Mouse (Mus musculus) ES-Bruce4 (cell line): Measurements from ENCODE around the gene Trmt2a. TPM values are rescaled to one million over a fixed set of nuclear protein-coding genes. Genes with fewer than 3 reads are reported as not detected.

Experiments
- H3K27ac ChIP-seq: 2 replicates; pipeline ENCODE4 v1.5.1; 2012; ENCODE audit warnings: low read length, inconsistent platforms; ENCODE audit not compliant: insufficient read depth
- H3K27me3 ChIP-seq: 2 replicates; pipeline ENCODE4 v1.6.1; 2012; ENCODE audit warnings: mild to moderate bottlenecking, low read length, inconsistent platforms; ENCODE audit not compliant: control insufficient read depth, poor library complexity, insufficient read depth, severe bottlenecking
- H3K36me3 ChIP-seq: 2 replicates; pipeline ENCODE4 v1.6.1; 2012; ENCODE audit warnings: inconsistent platforms, mild to moderate bottlenecking, low read length, moderate library complexity; ENCODE audit not compliant: control insufficient read depth, poor library complexity, insufficient read depth, severe bottlenecking
- H3K4me1 ChIP-seq: one replicate; pipeline ENCODE4 v1.8.1; 2011; ENCODE audit warnings: low read length; ENCODE audit not compliant: control insufficient read depth, insufficient read depth
- H3K4me3 ChIP-seq: 2 replicates; pipeline ENCODE4 v1.5.1; 2011; ENCODE audit warnings: low read depth, mild to moderate bottlenecking, low read length
- H3K9ac ChIP-seq: 2 replicates; pipeline ENCODE4 v1.6.1; 2012; ENCODE audit warnings: low read depth, mild to moderate bottlenecking, inconsistent platforms; ENCODE audit not compliant: poor library complexity, severe bottlenecking
- H3K9me3 ChIP-seq: replicated peaks from 2 replicates; pipeline ENCODE4 v1.6.1; 2012; ENCODE audit warnings: mild to moderate bottlenecking, low read length, inconsistent platforms; ENCODE audit not compliant: control insufficient read depth, poor library complexity, insufficient read depth, severe bottlenecking
- CTCF ChIP-seq: IDR thresholded peaks from one replicate; pipeline ENCODE4 v1.8.1; 2011; ENCODE audit warnings: low read depth, low read length
- EP300 ChIP-seq: IDR thresholded peaks from 2 replicates; pipeline ENCODE4 v1.6.1; 2011; ENCODE audit warnings: low read depth, low read length; ENCODE audit not compliant: insufficient read depth
- POLR2A ChIP-seq: IDR thresholded peaks from one replicate; pipeline ENCODE4 v1.8.1; 2011; ENCODE audit warnings: low read length; ENCODE audit not compliant: insufficient read depth
- polyA plus RNA-seq: library from polyadenylated mRNA; stranded (reverse); fragments of >200 nt; gene quantifications from 2 replicates; pipeline ENCODE4 v1.2.4, GENCODE M21; 2011; ENCODE audit warnings: low read depth; ENCODE audit not compliant: missing spikeins, insufficient read depth, insufficient read length

The Trmt2a gene
- polyA plus RNA-seq, 1 experiment, result 46.1 TPM

DNA sequence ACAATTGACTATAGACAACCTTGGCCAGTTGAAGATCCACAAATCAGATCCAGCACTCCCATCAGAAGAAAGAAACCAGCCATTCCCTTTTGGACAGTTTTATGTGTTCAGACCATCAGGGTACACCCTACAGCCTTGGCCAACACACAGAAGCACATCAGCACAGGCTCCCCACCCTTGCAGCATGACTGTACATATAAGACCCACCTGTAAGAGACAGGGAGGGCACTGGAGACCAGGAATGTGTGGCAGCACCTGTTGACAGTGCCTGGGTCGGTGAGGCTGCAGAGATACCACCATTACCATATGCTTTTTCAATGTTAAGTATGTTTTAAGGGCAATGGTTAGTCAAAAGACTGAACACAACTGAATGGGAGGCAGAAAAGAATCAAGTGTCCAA, 5.4 kb downstream of the Trmt2a start:
- Histone ChIP-seq H3K9ac (no peak overlapping the region), H3K36me3 (peaks cover 77% of the 10 kb centered on the region), H3K4me3 (no peak overlapping the region), H3K27me3 (no peaks in the 10 kb centered on the region), H3K4me1 (peaks cover 3% of the 10 kb centered on the region), H3K27ac (no peak overlapping the region), H3K9me3 (no peaks in the 10 kb centered on the region)
- TF ChIP-seq CTCF (no peak), POLR2A (no peak), EP300 (no peak)

DNA sequence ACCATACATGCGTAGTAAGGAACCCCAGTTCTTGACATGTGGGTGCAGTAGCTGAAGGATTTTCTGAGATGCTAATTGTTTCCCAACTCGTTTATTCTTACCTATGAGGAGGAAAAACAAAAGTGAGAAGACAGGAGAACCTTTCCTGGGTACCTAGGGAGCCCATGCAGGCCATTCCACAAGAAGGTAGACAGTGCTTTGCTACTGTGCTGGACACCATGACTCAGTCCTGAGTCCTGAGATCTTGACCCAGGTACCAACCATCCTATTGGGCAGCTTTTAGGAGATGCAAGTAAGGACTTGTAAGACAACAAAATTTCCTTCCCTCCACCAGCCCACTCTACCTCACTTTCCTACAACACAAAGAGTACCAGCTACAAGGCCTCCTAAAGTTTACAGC, 9.7 kb downstream of the Trmt2a start, which contains the start of gene Gm49776:
Gene Gm49776 (minus strand): TSS at position 101 of the 400 bp plus-strand sequence.
- H3K36me3 ChIP-seq, result peaks cover 90% of the 10 kb centered on the region
- no peak within 1 kb of the TSS for H3K4me3 ChIP-seq
- H3K9ac ChIP-seq, result no peak within 1 kb of the TSS
- TF ChIP-seq CTCF (no peak), POLR2A (no peak), EP300 (no peak)
- no peaks in the 10 kb centered on the region for H3K27me3 ChIP-seq
- no peaks in the 10 kb centered on the region for H3K4me1 ChIP-seq
- no peak within 1 kb of the TSS for H3K27ac ChIP-seq
- H3K9me3 ChIP-seq, result no peaks in the 10 kb centered on the region

DNA sequence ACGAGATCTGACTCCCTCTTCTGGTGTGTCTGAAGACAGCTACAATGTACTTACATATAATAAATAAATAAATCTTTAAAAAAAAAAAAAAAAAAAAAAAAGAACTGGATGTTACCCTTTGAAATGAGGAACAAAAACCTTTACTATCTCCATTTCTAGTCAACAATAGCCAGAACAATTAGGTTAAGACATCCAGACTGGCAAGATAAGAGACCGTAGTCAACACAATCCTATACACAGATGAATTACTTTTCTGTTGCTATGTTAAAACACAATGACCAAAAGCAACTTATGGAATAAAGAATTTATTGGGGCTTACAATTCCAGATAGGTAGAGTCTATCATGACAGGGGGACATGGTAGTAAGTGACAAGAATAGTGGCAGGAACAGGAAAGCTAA, 16.5 kb downstream of the Trmt2a start:
- H3K36me3 ChIP-seq, result peaks cover 80% of the 10 kb centered on the region
- H3K4me1 ChIP-seq, result no peaks in the 10 kb centered on the region
- H3K27ac ChIP-seq, result no peak overlapping the region
- no peaks in the 10 kb centered on the region for H3K9me3 ChIP-seq
- no peak for TF ChIP-seq POLR2A
- no peak for TF ChIP-seq CTCF
- no peak for TF ChIP-seq EP300
- no peak overlapping the region for H3K4me3 ChIP-seq
- no peak overlapping the region for H3K9ac ChIP-seq
- no peaks in the 10 kb centered on the region for H3K27me3 ChIP-seq

DNA sequence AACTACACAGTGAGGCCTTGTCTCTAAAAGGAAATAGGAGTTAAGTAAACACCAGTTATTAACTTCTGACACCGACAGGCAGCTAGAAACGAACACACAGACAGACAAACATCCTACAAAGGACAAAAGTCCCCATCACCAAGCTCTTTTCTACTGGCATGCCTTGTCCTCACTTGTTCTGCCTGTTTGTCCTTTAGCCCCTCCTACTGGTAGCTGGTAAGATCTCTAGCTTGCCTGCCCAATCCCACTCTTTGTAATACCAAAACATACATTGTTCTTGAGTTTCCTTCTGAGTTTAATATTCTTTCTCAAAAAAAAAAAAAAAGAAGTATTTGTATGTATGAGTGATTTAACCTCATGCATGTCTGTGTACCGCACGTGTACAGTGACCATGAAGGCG, 19.7 kb downstream of the Trmt2a start:
- H3K9me3 ChIP-seq, result no peaks in the 10 kb centered on the region
- H3K27ac ChIP-seq, result no peak overlapping the region
- TF ChIP-seq EP300 (no peak), CTCF (no peak), POLR2A (no peak)
- H3K4me1 ChIP-seq, result no peaks in the 10 kb centered on the region
- no peak overlapping the region for H3K4me3 ChIP-seq
- no peak overlapping the region for H3K9ac ChIP-seq
- peaks cover 83% of the 10 kb centered on the region for H3K36me3 ChIP-seq
- H3K27me3 ChIP-seq, result no peaks in the 10 kb centered on the region

DNA sequence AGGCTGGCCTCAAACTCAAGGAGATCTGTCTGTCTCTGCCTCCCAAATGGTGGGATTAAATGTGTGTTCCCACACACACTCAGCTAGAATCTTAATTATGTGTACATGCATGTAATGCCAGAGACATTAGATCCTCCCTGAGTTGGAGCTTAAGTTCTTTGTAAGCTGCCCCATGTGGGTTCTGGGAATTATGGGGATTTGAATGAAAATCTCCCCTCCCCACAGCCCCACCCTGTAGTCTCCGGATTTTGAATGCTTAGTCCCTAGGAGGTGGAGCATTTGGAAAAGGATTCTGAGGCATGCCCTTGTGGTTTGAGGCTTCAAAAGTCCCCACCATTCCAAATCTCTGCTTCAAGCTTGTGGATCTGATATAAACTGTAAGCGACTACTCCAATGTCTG, 26.7 kb downstream of the Trmt2a start:
- TF ChIP-seq CTCF, result no peak
- no peak for TF ChIP-seq EP300
- no peak for TF ChIP-seq POLR2A
- Histone ChIP-seq H3K27ac (peak overlapping the region; percentile 96), H3K4me3 (no peak overlapping the region), H3K9me3 (no peaks in the 10 kb centered on the region), H3K4me1 (no peaks in the 10 kb centered on the region), H3K36me3 (peaks cover 88% of the 10 kb centered on the region), H3K9ac (no peak overlapping the region; the same call in 1 of the 2 replicates), H3K27me3 (no peaks in the 10 kb centered on the region)

DNA sequence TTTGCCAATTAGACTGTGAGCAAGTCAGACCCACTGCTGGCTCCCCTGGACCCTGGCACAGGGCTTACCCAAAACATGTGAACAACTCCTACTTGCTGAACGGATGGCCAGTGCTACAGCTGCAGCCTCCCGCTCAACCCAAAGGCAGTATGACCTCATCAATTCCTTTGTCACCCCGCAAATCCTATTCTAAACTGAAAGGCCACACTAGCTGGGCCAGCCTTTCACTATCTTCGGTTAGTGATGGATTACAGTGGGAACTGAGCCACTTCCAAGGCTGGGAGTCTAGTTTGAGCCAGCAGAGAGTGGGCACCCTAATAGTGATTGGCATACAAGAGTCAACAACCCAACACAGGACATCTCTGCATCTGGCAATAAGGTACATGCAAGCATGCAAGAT, 39.7 kb downstream of the Trmt2a start:
- Histone ChIP-seq H3K27me3 (no peaks in the 10 kb centered on the region), H3K27ac (peak overlapping the region; percentile 52; the same call in 1 of the 2 replicates), H3K36me3 (peaks cover 29% of the 10 kb centered on the region), H3K9me3 (no peaks in the 10 kb centered on the region), H3K4me1 (no peaks in the 10 kb centered on the region), H3K4me3 (peak overlapping the region; percentile 94), H3K9ac (peak overlapping the region; percentile 98)
- TF ChIP-seq CTCF (no peak), POLR2A (no peak), EP300 (no peak)
